Mouse (Mus musculus) lung, adult 2 months (tissue): ENCODE data around the gene Cd47.

Source experiments
- CTCF ChIP-seq: fragments of 200-500 bp; IDR thresholded peaks from 2 replicates; pipeline ENCODE4 v1.5.1; 2011; ENCODE audit warnings: mild to moderate bottlenecking, low read length, control low read depth; ENCODE audit not compliant: insufficient read depth
- POLR2A ChIP-seq: fragments of 200-500 bp; IDR thresholded peaks from 2 replicates; pipeline ENCODE4 v1.6.1; 2011; ENCODE audit warnings: low read depth, mild to moderate bottlenecking, control low read depth, low read length, borderline replicate concordance; ENCODE audit errors: extremely low read depth

- TF ChIP-seq POLR2A (no peak), CTCF (no peak)
These were observed 52.6 kb downstream of the Cd47 start for GRCm38 (mm10) chr16:49852940-49853339.
